In genomic region chr2:154685772-154686171, GRCm38 (mm10) we compare ENCODE assay signal across 24 mouse cellular contexts.
"Had no signal": no experiment of that assay in that cellular context is flagged by ENCODE, and none has a peak within 500 bp of the region (broad histone marks: within the 10 kb centered on the region; RNA-seq: fewer than 3 reads in every experiment).

No protein-coding gene starts in this region.

- H3K27ac ChIP-seq: gastrocnemius, adult 2 months; heart, embryonic 10.5 days; hindbrain, embryonic 10.5 days; hindbrain, embryonic 12.5 days; hindbrain, embryonic 14.5 days; intestine, embryonic 15.5 days; layer of hippocampus, adult 2 months; left cerebral cortex, adult 2 months; limb, embryonic 10.5 days; limb, embryonic 12.5 days; liver, embryonic 14.5 days had no signal

- H3K4me2 ChIP-seq: heart, embryonic 12.5 days; hindbrain, embryonic 12.5 days; hindbrain, embryonic 14.5 days; intestine, embryonic 15.5 days; limb, embryonic 12.5 days; liver, embryonic 11.5 days had no signal

- H3K4me3 ChIP-seq: gastrocnemius, adult 2 months; heart, embryonic 10.5 days; heart, embryonic 12.5 days; hindbrain, embryonic 10.5 days; hindbrain, embryonic 12.5 days; intestine, embryonic 15.5 days; layer of hippocampus, adult 2 months; left cerebral cortex, adult 2 months; limb, embryonic 10.5 days; limb, embryonic 12.5 days had no signal

- DNase-seq: gastrocnemius, adult 2 months; gastrocnemius, postnatal 10 days; gastrocnemius, postnatal 25 days; heart, postnatal 4 days; kidney, adult 18-20 months; kidney, adult 8-10 months; kidney, postnatal 10 days; kidney, postnatal 25 days; kidney, postnatal 4 days had no signal

- H3K9me3 ChIP-seq: heart, embryonic 10.5 days; heart, embryonic 12.5 days; hindbrain, embryonic 10.5 days; hindbrain, embryonic 12.5 days; intestine, embryonic 15.5 days; limb, embryonic 10.5 days; limb, embryonic 12.5 days had no signal

- H3K27me3 ChIP-seq: heart, embryonic 12.5 days; hindbrain, embryonic 12.5 days; intestine, embryonic 15.5 days; limb, embryonic 12.5 days had no signal

- ATAC-seq: hindbrain, embryonic 16.5 days; inflammation-experienced regulatory T-cells, adult 6 months; intestine, embryonic 15.5 days; intestine, postnatal 0 days had no signal

- H3K9ac ChIP-seq: heart, embryonic 12.5 days; hindbrain, embryonic 12.5 days; hindbrain, embryonic 14.5 days; intestine, embryonic 15.5 days; limb, embryonic 12.5 days; liver, embryonic 14.5 days had no signal
